Mouse (Mus musculus) gastrocnemius, adult 8-10 months (tissue): Measurements from ENCODE around the gene Corin. TPM values are rescaled to one million over a fixed set of nuclear protein-coding genes. Genes with fewer than 3 reads are reported as not detected.

Experiments used
- DNase-seq, 2 experiments: peaks; one replicate each; pipeline ENCODE4 v3.0.0; 2022; ENCODE audit warnings: low spot score in 2 of 2
- total RNA-seq, 4 experiments: library from RNA; stranded (reverse); gene quantifications; 2 replicates each; pipeline ENCODE4 v1.2.4; 2022

Gene Corin
- total RNA-seq, 4 experiments from 2014 or later = 0.05 to 0.27 (median 0.15) TPM

- no peak for DNase-seq
Measured at GRCm38 (mm10) chr5:72443007-72443406, 61.3 kb downstream of the Corin start.

DNA sequence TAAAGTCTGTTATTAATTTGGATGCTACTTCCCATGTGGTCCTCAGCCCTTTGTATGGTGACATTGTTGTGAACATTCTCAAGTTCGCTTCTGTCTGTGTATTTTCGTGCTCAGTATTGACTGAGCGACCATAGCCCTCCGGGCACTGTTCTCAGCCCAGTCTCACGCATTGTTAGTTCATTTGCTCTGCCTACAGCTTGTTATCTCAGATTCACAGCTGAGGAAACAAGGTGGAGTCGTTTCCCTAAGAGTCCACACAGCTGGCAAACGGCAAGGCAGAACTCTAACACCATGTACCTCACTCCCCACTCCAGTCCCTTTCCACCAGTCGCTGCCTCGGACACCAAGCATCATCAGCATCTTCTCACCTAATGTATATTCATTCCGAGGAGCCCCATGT, 63.1 kb downstream of the Corin start:
- DNase-seq = no peak

DNA sequence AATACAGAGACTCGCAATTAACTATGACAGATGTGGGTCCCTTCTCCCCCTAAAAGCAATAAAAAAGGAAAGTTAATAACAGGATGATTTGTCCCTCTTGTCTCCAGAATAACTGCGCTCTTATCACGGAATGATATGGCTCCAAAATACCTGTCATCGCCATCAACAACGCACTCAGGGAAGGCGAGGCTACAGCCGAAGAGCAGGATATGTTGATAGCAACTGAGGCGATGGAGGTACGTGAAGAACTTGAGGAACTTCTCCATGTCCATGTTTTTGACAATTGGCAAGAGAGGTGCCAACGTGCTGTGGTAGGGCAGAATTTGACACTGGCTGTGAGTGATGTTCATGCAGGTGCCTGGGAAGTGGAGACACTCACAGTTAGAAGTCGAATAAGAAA, 69.2 kb downstream of the Corin start:
- no peak for DNase-seq

GRCm38 (mm10) chr5:72431856-72432255, 72.4 kb downstream of the Corin start:
- DNase-seq = no peak

- no peak for DNase-seq
Measured at GRCm38 (mm10) chr5:72427556-72427955, 76.7 kb downstream of the Corin start.

GRCm38 (mm10) chr5:72425342-72426010, 78.8 kb downstream of the Corin start:
- DNase-seq = no peak

- no peak for DNase-seq
Measured at GRCm38 (mm10) chr5:72411874-72412329, 92.4 kb downstream of the Corin start.

DNA sequence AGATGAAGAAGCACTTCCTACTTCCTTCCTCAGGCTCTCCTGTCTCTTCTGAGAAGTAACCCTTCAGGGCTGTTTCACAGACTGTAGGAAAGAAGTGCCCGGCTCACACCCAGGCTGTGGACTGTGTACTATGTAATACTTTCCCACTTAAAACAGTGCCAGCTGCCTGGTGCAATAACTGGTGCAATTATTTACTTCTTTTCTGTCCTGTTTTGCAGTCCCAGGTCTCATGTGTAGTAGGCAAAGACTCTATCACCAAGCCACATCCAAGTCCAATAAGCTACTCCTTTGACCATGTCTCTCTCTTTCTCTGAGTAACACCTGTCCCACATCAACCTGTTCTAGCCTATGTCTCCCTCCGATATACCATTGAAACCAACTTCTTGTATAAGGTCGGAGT, 93.4 kb downstream of the Corin start:
- DNase-seq = no peak

- no peak for DNase-seq
Measured at GRCm38 (mm10) chr5:72403376-72403775, 100.9 kb downstream of the Corin start.

- DNase-seq = no peak
Measured at GRCm38 (mm10) chr5:72402913-72403312, 101.4 kb downstream of the Corin start.

DNA sequence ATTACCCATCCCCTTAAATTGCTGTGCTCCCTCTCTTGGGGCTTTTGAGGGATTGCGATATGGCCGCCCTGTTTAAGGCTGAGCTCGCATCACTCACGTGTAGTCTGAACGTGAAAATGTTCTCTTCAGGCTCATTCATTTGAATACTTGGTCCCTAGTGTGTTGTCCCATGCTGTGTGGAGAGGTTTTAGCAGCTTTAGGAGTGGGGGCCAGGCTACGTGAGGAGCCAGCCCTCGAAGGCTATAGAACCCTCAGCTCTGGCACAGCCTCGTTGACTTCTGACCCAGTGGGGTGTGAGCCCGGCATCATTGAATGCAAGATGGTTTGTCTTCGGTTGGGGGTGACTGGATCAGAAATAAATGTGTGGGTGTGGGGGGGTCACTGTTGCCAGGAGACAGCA, 102.5 kb downstream of the Corin start:
- no peak for DNase-seq

GRCm38 (mm10) chr5:72401251-72401650, 103.0 kb downstream of the Corin start:
- no peak for DNase-seq

DNA sequence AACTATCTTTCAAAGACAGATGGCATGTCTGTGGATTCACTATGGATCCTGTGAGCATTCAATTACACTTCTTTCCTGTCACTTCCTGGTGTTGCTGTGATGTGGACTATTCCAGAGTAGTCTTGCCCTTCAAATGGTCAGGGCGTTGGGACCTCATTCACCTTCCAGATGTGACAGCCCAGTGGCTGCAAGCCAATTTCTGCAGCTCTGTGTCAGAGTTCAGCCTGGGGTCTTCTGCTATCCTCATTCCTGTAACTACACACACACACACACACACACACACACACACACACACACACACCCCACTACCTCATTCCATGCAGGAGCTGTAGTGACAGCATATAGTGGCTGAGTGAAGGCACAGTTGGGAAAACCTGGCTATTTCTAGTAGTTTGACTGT, 122.1 kb downstream of the Corin start:
- no peak for DNase-seq

- no peak for DNase-seq
Measured at GRCm38 (mm10) chr5:72380616-72381015, 123.7 kb downstream of the Corin start.

DNA sequence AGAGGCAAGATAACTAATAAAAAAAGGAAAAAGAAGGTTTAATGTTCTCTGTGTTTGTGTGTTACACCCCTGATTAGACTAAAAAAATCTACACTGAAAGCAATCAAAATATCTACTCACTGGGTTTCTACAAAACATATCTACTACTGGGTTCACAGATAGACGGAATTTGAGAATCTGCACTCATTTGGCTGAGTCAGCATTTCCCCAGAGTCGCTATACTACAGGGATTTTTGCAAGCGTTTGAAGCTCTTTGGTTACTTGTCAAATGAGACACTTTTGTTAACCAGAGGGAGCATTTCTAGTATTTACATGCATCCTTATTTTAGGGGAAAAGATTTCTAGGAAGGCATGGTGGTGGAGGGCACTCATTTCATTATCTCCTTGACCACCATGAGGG, 136.3 kb downstream of the Corin start:
- DNase-seq = no peak

- DNase-seq = no peak
Measured at GRCm38 (mm10) chr5:72365801-72366200, 138.5 kb downstream of the Corin start.

DNA sequence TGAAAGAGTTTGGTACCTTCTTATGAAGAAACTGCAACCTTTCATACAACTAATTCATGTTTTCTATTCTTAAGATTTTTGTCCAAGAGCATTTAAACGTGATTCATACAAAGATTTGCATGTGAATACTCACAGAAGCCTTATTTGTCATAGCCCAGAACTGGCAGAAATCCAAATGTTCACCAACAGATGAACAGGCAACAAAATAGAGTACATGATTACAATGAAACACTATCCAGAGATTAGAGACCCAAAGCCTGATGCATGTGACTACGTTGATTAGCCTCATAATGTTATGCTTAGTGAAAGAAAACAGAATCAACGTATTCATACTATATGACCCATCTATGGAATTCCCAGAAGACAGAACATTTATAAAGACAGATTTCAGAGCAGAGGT, 140.4 kb downstream of the Corin start:
- no peak for DNase-seq

- no peak for DNase-seq
Measured at GRCm38 (mm10) chr5:72353746-72354145, 150.5 kb downstream of the Corin start.

DNA sequence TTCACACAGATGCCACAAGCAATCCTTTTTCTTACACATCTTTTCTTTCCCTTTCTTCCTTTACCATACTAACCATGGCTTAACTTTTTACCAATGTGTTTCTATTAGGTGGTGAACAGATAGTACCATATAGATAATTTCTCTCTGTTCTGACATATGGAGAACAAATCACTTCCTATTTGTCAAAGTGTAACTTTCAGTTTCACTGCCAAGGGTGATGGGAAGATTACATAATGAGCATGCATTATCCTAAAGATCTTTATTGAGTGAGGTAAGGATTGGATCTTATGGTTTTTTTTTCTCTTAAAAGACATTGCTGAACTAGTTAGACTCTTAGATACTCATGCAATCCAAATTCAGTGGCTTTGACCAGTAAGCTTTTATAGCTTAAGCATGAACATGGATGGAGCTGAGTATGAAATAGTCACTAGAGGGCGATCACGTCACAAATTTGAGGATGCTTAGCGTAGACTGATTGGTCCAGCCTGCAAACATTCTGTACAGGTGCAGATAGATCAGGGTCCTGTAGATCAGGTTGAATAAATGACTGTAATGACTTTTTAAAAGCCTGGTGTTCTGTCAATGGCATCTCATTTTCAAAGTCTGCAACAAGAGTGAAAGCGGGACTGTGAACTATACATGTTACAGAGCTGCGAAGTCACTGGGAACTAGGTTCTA, 154.1 kb downstream of the Corin start:
- DNase-seq = no peak

GRCm38 (mm10) chr5:72348591-72348990, 155.7 kb downstream of the Corin start:
- DNase-seq = no peak

DNA sequence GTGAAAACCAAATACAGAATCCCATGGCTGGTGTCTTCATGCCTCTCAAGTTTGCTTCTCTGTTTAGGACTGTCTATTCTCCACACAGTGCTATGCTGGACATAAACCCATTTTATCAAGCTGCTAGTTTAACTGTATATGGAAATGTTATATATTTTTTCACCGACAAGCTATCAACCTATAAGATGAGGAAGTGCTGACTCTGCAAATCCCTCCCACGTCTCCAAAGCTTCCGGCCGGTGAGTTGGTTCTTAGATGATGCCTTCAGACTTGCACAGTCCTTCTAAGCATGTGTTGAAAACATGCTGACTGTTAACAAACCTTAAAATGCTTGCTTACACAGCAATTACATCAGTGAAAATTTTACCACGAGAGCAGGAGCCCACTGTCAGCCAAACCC, 168.4 kb downstream of the Corin start:
- no peak for DNase-seq

DNA sequence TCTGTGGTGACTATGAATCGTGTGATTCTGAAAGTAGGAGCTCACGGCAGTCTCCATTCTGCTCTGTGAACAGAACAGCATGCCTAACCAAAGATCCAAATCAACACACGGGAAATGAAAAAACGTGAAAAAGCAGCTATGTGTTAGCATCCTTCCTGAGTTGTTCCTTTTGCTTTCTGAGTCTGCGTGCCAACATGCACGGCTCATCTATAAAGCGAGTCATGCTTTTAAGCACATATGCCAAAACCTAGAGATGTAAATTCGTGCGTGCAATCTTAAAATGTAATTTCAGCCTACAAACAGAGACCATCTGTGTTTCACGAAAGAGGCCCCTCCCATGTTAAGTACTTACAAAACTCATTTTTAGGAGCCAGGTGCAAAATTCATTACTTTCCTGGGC, 171.4 kb downstream of the Corin start:
- no peak for DNase-seq

DNA sequence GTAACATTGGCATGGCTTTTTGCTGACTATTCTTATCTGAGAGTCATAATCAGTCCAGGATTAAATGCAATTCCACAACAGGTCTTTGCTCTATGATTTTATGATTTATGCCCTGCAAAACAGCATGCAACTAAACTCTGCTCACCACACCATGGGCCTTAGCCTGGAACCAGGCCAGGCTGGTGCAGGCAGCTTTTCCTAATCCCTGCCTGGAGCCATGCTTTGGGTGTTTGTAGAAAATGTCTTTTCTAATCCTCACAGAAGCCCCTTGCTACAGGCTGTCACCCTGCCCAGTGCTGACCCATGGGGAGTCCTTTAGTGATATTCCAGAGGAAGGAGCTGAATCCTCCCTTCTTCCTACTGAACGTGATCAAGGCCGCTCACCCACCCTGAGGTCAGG, 173.1 kb downstream of the Corin start:
- DNase-seq = no peak
